Mouse (Mus musculus) liver, postnatal 0 days (tissue): ENCODE results near the gene Mcm6. TPM values are rescaled to one million over a fixed set of nuclear protein-coding genes. Genes with fewer than 3 reads are reported as not detected.

ENCODE experiments used
- ATAC-seq: fragments of 200-750 bp; cut with Nextera tagmentation; 2 replicates; pipeline ENCODE4 v1.8.0; 2017; ENCODE audit warnings: mild to moderate bottlenecking, moderate library complexity
- DNase-seq: peaks from one replicate; pipeline ENCODE4 v3.0.0-alpha.2; 2016
- H3K27ac ChIP-seq: fragments of 300-500 bp; sonication (generic); 2 replicates; pipeline ENCODE4 v1.5.1; 2014; ENCODE audit warnings: antibody characterized with exemption, moderate library complexity, mild to moderate bottlenecking, low read depth
- H3K27me3 ChIP-seq: fragments of 300-500 bp; sonication (generic); 2 replicates; pipeline ENCODE4 v1.6.1; 2014; ENCODE audit warnings: low read length, control low read depth, mixed read lengths; ENCODE audit not compliant: insufficient read depth
- H3K36me3 ChIP-seq: fragments of 300-500 bp; sonication (generic); replicated peaks from 2 replicates; pipeline ENCODE4 v1.6.1; 2014; ENCODE audit warnings: mild to moderate bottlenecking, control low read depth, low read length, moderate library complexity, mixed read lengths; ENCODE audit not compliant: insufficient read depth
- H3K4me1 ChIP-seq: fragments of 300-500 bp; sonication (generic); 2 replicates; pipeline ENCODE4 v1.6.1; 2014; ENCODE audit warnings: antibody characterized with exemption, mild to moderate bottlenecking, control low read depth; ENCODE audit not compliant: insufficient read depth
- H3K4me2 ChIP-seq: fragments of 300-500 bp; sonication (generic); 2 replicates; pipeline ENCODE4 v1.6.1; 2014; ENCODE audit warnings: low read depth, mild to moderate bottlenecking, low read length, moderate library complexity, mixed read lengths
- H3K4me3 ChIP-seq: fragments of 300-500 bp; sonication (generic); 2 replicates; pipeline ENCODE4 v1.5.1; 2014; ENCODE audit warnings: low read depth, low read length
- H3K9ac ChIP-seq: fragments of 300-500 bp; sonication (generic); replicated peaks from 2 replicates; pipeline ENCODE4 v1.6.1; 2014; ENCODE audit warnings: mild to moderate bottlenecking, moderate library complexity
- H3K9me3 ChIP-seq: fragments of 300-500 bp; sonication (generic); 2 replicates; pipeline ENCODE4 v1.6.1; 2016; ENCODE audit warnings: mild to moderate bottlenecking, control low read depth, low read length, mixed read lengths
- CTCF ChIP-seq: sonication (generic); IDR thresholded peaks from 2 replicates; pipeline ENCODE4 v1.5.1; 2016; ENCODE audit warnings: antibody characterized with exemption, low read depth
- EP300 ChIP-seq: IDR thresholded peaks from 2 replicates; pipeline ENCODE4 v1.6.1; 2016; ENCODE audit warnings: antibody characterized with exemption, low read depth, mild to moderate bottlenecking
- WGBS: fragments of 180-500 bp; shearing (Covaris S2); extraction: QIAGEN DNeasy Blood & Tissue Kit; methylation state at CpG from one replicate; pipeline ENCODE4 v1.1.7; 2014; ENCODE audit not compliant: insufficient replicate concordance; 5-methylcytosine and 5-hydroxymethylcytosine counted together
- polyA plus RNA-seq: library from polyadenylated mRNA; unstranded; fragments of >200 nt; fragmentation: Nextera tagmentation; extraction: Ambion mirVana; gene quantifications from 2 replicates; pipeline ENCODE4 v1.2.1, GENCODE M21; 2015

Mcm6 gene
- polyA plus RNA-seq, 1 experiment from 2014 or later, result 89.1 TPM

DNA sequence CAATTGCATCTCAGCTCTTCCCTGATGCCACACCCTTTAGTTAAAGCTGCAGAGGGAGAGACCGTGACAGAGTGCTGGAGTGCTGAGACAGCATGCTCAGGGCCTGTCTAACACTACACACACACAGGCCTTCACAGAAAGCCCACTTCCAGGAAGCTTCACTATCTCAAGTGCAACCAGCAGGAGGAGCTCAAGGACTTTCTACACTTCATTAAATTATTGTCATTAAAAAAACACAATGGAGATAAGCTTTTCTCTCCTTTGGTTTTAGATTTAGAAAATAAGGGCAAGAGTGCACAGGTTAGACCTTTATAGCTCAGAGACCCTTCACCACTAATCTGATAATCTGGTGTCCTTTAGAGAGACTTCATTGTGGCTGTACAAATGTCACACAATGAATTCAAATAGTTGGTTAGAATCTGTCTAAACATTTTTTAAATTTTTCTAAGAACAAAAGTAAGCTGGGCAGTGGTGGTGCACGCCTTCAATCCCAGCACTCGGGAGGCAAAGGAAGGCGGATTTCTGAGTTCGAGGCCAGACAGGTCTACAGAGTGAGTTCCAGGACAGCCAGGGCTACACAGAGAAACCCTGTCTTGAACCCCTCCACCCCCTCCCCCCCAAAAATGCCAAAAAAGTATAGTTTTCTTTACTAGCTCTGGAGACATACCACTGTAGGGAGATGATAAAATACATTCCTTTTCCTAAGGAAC, 9.4 kb upstream of the Mcm6 start:
- ATAC-seq (no peak), DNase-seq (peak; percentile 42)
- H3K4me2 ChIP-seq, result no peak overlapping the region
- TF ChIP-seq CTCF (peak; percentile 73), EP300 (no peak)
- no peaks in the 10 kb centered on the region for H3K9me3 ChIP-seq
- no peaks in the 10 kb centered on the region for H3K4me1 ChIP-seq
- H3K36me3 ChIP-seq, result peaks cover 56% of the 10 kb centered on the region
- no peak overlapping the region for H3K9ac ChIP-seq
- H3K27me3 ChIP-seq, result no peaks in the 10 kb centered on the region
- WGBS, result 82% methylated on average over 5 of the region's 5 CpGs
- H3K27ac ChIP-seq, result no peak overlapping the region
- no peak overlapping the region for H3K4me3 ChIP-seq

- ATAC-seq, result no peak
- 59% methylated on average over 2 of the region's 2 CpGs for WGBS
- Histone ChIP-seq H3K9me3 (no peaks in the 10 kb centered on the region), H3K4me1 (peaks cover 29% of the 10 kb centered on the region), H3K9ac (no peak overlapping the region), H3K36me3 (peaks cover 43% of the 10 kb centered on the region), H3K4me2 (no peak overlapping the region), H3K27me3 (no peaks in the 10 kb centered on the region), H3K4me3 (no peak overlapping the region), H3K27ac (peak overlapping the region; percentile 69; the same call in 1 of the 2 replicates)
- TF ChIP-seq CTCF, result no peak
- no peak for TF ChIP-seq EP300
- no peak for DNase-seq
Observed at GRCm38 (mm10) chr1:128360601-128361000, 1.1 kb upstream of the Mcm6 start.

DNA sequence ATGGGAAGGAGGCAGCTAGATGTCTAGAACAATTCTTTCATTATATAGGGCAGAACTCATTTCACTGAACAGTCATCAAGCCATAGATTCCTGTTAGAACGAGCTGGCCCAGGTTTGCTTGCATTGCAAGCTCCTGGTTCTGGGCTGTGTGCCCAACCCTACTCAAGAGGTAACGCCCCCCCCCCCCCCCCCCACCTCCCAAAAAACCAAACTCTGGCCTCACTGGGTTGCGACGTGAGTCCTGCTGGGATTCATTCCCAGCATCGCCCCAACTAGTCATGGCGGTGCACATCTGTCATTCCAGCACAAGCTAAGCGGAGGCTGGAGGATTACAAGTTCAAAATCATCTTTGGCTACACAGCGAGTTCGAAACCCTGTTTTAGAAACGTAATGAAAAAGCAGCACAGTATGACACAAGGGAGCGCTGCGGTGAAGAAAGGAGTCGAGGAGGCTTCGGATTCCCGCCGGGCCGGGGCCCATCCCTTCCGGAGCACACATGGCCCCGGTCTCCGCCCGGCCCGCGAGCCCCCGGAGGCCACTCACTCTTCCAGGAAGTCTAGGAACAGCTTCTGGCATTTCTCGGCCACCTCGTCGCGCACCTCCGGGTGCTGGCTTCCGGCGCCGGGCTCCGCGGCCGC, 429 bp downstream of the Mcm6 start:
- DNase-seq, result peak; percentile 75
- Histone ChIP-seq H3K27ac (peak overlapping the region; percentile 80), H3K27me3 (no peaks in the 10 kb centered on the region), H3K4me2 (peak overlapping the region; percentile 83), H3K4me3 (peak overlapping the region; percentile 81), H3K4me1 (peaks cover 29% of the 10 kb centered on the region), H3K9ac (peak overlapping the region; percentile 82), H3K9me3 (no peaks in the 10 kb centered on the region), H3K36me3 (peaks cover 48% of the 10 kb centered on the region)
- peak; percentile 67 for ATAC-seq
- TF ChIP-seq CTCF (peak; percentile 10; the same call in 1 of the 2 replicates), EP300 (no peak)
- WGBS, result under 1% methylated on average over 35 of the region's 35 CpGs

DNA sequence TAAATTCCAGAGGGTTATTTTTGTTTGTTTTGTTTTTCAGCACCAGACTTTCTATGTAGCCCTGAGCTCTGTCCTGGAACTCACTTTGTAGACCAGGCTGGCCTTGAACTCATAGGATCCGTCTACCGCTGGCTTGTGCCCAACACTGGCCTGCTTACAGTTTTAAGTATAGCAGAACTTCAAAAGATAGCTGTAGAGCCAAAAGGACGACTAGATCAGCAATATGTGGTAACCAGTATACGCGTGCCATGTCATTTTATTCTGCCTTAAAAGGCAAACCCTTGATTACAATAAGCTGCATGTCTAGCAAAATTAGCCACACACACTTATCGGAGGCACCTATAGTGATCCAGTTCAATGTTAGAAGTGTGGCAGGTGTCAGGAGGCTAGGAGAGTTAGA, 1.2 kb downstream of the Mcm6 start:
- DNase-seq, result no peak
- peaks cover 51% of the 10 kb centered on the region for H3K36me3 ChIP-seq
- 26% methylated on average over 6 of the region's 6 CpGs for WGBS
- peak overlapping the region; percentile 83 for H3K4me2 ChIP-seq
- H3K27me3 ChIP-seq, result no peaks in the 10 kb centered on the region
- TF ChIP-seq EP300, result no peak
- TF ChIP-seq CTCF, result no peak
- ATAC-seq, result no peak
- peak overlapping the region; percentile 80 for H3K27ac ChIP-seq
- no peaks in the 10 kb centered on the region for H3K9me3 ChIP-seq
- H3K4me1 ChIP-seq, result peaks cover 32% of the 10 kb centered on the region
- peak overlapping the region; percentile 82 for H3K9ac ChIP-seq
- H3K4me3 ChIP-seq, result peak overlapping the region; percentile 81

DNA sequence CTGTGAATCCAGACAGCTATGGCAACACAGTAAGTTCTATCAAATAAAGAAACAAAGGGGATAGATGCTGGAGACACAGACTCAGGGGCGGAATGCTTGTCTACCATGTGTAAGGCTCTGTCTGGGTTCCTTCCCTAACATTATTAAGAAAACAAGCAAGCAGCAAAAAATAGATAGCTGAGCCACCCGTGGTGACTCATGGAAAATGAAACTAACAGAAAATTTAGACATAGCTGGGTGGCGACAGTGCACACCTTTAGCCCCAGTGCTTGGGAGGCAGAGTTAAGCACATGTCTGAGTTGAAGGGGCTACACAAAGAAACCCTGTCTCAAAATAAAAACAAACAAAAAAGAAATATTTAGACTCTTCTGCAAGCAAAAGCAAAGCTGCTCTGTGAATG, 2.0 kb downstream of the Mcm6 start:
- Histone ChIP-seq H3K27me3 (no peaks in the 10 kb centered on the region), H3K36me3 (peaks cover 52% of the 10 kb centered on the region), H3K9ac (peak overlapping the region; percentile 82), H3K4me2 (peak overlapping the region; percentile 83), H3K4me3 (peak overlapping the region; percentile 81), H3K27ac (peak overlapping the region; percentile 80), H3K9me3 (no peaks in the 10 kb centered on the region), H3K4me1 (peaks cover 32% of the 10 kb centered on the region)
- 21% methylated on average over 3 of the region's 3 CpGs for WGBS
- no peak for DNase-seq
- TF ChIP-seq EP300 (no peak), CTCF (no peak)
- ATAC-seq, result no peak

GRCm38 (mm10) chr1:128353092-128353491, 6.4 kb downstream of the Mcm6 start:
- H3K4me2 ChIP-seq, result no peak overlapping the region
- H3K9me3 ChIP-seq, result no peaks in the 10 kb centered on the region
- no peaks in the 10 kb centered on the region for H3K27me3 ChIP-seq
- H3K27ac ChIP-seq, result no peak overlapping the region
- peaks cover 21% of the 10 kb centered on the region for H3K4me1 ChIP-seq
- no peak for DNase-seq
- H3K9ac ChIP-seq, result no peak overlapping the region
- H3K4me3 ChIP-seq, result no peak overlapping the region
- 58% methylated on average over 3 of the region's 3 CpGs for WGBS
- TF ChIP-seq CTCF, result no peak
- TF ChIP-seq EP300, result no peak
- ATAC-seq, result no peak
- peaks cover 83% of the 10 kb centered on the region for H3K36me3 ChIP-seq
